Mouse (Mus musculus): ENCODE data around the gene Majin.

DNA sequence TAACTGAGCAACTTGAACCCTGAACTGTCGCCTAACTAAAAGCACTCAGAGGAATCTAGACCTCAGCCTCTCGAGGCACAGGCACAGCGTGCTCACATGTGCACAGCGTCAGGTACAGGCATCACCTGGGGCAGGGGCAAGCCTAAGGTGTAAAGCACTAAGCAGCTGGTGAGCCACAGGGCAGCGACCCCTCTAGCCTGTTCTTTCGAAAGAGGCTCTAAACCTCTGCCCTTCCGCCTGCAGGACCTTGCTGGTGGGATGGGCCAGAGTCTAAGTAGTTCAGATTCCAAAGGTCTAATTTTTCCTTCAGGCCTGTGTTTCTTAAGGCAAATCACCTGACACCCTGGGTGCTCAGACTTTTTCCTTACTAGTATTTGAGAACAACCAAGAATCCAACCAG, 87.9 kb downstream of the Majin start:
- TF ChIP-seq POLR2A (IDR thresholded peaks at IDR 0.05; ENCODE audit: borderline replicate concordance, low read depth, low read length) (no peak), CTCF (IDR thresholded peaks at IDR 0.05; ENCODE audit: low read depth, low read length) (no peak)
